Mouse (Mus musculus): ENCODE results near the gene Slc6a18. TPM values are rescaled to one million over a fixed set of nuclear protein-coding genes. Genes with fewer than 3 reads are reported as not detected.

The Slc6a18 gene
- polyA plus RNA-seq, 1 experiment from 2014 or later = not detected

- no peak overlapping the region for H3K9ac ChIP-seq
- H3K4me1 ChIP-seq = peaks cover 12% of the 10 kb centered on the region
- H3K4me2 ChIP-seq = no peak overlapping the region
- H3K4me3 ChIP-seq (replicated peaks) = no peak overlapping the region
- H3K9me3 ChIP-seq = no peaks in the 10 kb centered on the region
- ATAC-seq (ENCODE audit: insufficient read depth, low FRiP score, low read depth) = no peak
- H3K36me3 ChIP-seq = no peaks in the 10 kb centered on the region
- no peak overlapping the region for H3K27ac ChIP-seq
- no peaks in the 10 kb centered on the region for H3K27me3 ChIP-seq (replicated peaks)
- WGBS = 90% methylated on average over 3 of the region's 3 CpGs
These were observed 46.0 kb downstream of the Slc6a18 start for GRCm38 (mm10) chr13:73631837-73632236.

DNA sequence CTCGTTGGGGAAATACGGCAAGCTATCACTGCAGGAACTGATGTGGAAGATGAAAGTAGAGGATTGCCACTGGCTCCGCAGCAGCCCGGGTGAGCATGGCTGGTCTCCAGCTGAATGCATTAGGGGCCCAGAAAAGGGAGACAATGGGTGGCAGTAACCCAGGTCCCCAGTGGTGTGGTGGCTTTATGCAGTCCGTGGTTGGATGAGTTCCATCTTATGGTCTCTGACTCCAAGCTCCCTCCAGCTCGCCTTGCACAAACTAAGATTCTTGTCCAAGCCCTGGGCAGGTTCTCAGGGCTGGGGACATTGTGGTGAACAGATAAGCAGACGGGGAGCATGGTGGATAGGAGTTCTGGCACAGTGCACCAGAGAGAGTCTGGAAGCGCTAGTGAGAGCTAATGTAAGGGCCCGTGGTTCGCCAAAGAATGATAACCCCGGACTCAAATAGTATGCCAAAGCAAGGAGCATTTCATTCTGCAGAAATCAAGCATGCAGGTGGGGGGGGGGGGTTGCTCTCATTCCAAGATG is 49.2 kb downstream of the Slc6a18 start:
- Histone ChIP-seq H3K27ac (no peak overlapping the region), H3K4me2 (no peak overlapping the region), H3K9ac (no peak overlapping the region), H3K27me3 (replicated peaks) (no peaks in the 10 kb centered on the region), H3K4me3 (replicated peaks) (no peak overlapping the region), H3K9me3 (no peaks in the 10 kb centered on the region), H3K4me1 (peaks cover 12% of the 10 kb centered on the region), H3K36me3 (no peaks in the 10 kb centered on the region)
- 89% methylated on average over 11 of the region's 11 CpGs for WGBS
- ATAC-seq (ENCODE audit: insufficient read depth, low FRiP score, low read depth) = no peak

GRCm38 (mm10) chr13:73626745-73627549 is 50.9 kb downstream of the Slc6a18 start, which contains the start of gene Tert:
Gene Tert, plus strand, starts transcription at chr13:73626911.
- WGBS = 9% methylated on average over 47 of the region's 47 CpGs
- Histone ChIP-seq H3K4me1 (peaks cover 12% of the 10 kb centered on the region), H3K9ac (peak within 1 kb of the TSS; percentile 35), H3K9me3 (no peaks in the 10 kb centered on the region), H3K4me3 (replicated peaks) (peak within 1 kb of the TSS; percentile 66), H3K4me2 (peak within 1 kb of the TSS; percentile 88), H3K27me3 (replicated peaks) (no peaks in the 10 kb centered on the region), H3K27ac (no peak within 1 kb of the TSS), H3K36me3 (no peaks in the 10 kb centered on the region)
- ATAC-seq (ENCODE audit: insufficient read depth, low FRiP score, low read depth) = peak; percentile 77

- H3K9me3 ChIP-seq = no peaks in the 10 kb centered on the region
- H3K27ac ChIP-seq = no peak overlapping the region
- no peak for ATAC-seq (ENCODE audit: insufficient read depth, low FRiP score, low read depth)
- WGBS = 44% methylated on average over 6 of the region's 6 CpGs
- peaks cover 12% of the 10 kb centered on the region for H3K4me1 ChIP-seq
- no peaks in the 10 kb centered on the region for H3K27me3 ChIP-seq (replicated peaks)
- peak overlapping the region; percentile 88 for H3K4me2 ChIP-seq
- H3K36me3 ChIP-seq = 0 out of 2 replicates have a peak, but pooled peaks cover 4% of the 10 kb centered on the region
- H3K9ac ChIP-seq = no peak overlapping the region
- peak overlapping the region; percentile 66 for H3K4me3 ChIP-seq (replicated peaks)
These were observed 51.4 kb downstream of the Slc6a18 start for GRCm38 (mm10) chr13:73626410-73626744.

DNA sequence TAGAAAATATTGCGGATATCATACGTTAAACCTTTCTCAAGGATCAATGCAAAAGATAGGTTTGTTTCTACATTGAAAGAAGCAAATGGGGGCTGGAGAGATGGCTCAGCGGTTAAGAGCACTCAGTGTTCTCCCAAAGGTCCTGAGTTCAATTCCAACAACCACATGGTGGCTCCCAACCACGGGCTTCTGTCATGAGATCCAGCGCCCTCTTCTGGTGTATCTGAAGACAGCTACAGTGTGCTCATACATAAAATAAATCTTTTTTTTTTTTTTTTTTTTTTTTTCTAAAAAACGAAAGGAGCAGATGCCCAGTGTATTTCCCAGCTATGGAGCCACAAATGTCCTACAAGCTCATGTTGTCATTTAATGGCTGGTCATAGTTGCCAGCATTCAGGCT is 57.2 kb downstream of the Slc6a18 start:
- no peak for ATAC-seq (ENCODE audit: insufficient read depth, low FRiP score, low read depth)
- Histone ChIP-seq H3K9me3 (no peaks in the 10 kb centered on the region), H3K36me3 (peaks cover 52% of the 10 kb centered on the region), H3K27me3 (replicated peaks) (no peaks in the 10 kb centered on the region), H3K4me2 (no peak overlapping the region), H3K4me3 (replicated peaks) (no peak overlapping the region), H3K9ac (no peak overlapping the region), H3K27ac (no peak overlapping the region), H3K4me1 (no peaks in the 10 kb centered on the region)
- WGBS = 66% methylated on average over 6 of the region's 6 CpGs

- Histone ChIP-seq H3K4me3 (replicated peaks) (no peak overlapping the region), H3K4me2 (no peak overlapping the region), H3K9me3 (no peaks in the 10 kb centered on the region), H3K4me1 (no peaks in the 10 kb centered on the region), H3K27me3 (replicated peaks) (no peaks in the 10 kb centered on the region), H3K27ac (no peak overlapping the region), H3K9ac (no peak overlapping the region), H3K36me3 (peaks cover 74% of the 10 kb centered on the region)
- WGBS = 97% methylated on average over 5 of the region's 5 CpGs
- ATAC-seq (ENCODE audit: insufficient read depth, low FRiP score, low read depth) = no peak
These were observed 59.4 kb downstream of the Slc6a18 start for GRCm38 (mm10) chr13:73618406-73618805.

Other genes starting within 250 kb of the Slc6a18 start
- gene Lpcat1, start 210.8 kb downstream of the Slc6a18 start, polyA plus RNA-seq (2015; fragmentation: Nextera tagmentation; extraction: Ambion mirVana) = 26.8 and 33.6 TPM in 2 replicates
- 0.08 and 0.12 TPM in 2 replicates for gene Slc6a3, start 141.3 kb downstream of the Slc6a18 start, polyA plus RNA-seq (2015; fragmentation: Nextera tagmentation; extraction: Ambion mirVana)
- 148 and 151 TPM in 2 replicates for gene Clptm1l, start 74.0 kb downstream of the Slc6a18 start, polyA plus RNA-seq (2015; fragmentation: Nextera tagmentation; extraction: Ambion mirVana)
- 3.7 and 6.6 TPM in 2 replicates for gene Tert, start 51.1 kb downstream of the Slc6a18 start, polyA plus RNA-seq (2015; fragmentation: Nextera tagmentation; extraction: Ambion mirVana)
- 1.7 and 1.9 TPM in 2 replicates for gene Slc6a19, start 26.8 kb upstream of the Slc6a18 start, polyA plus RNA-seq (2015; fragmentation: Nextera tagmentation; extraction: Ambion mirVana)
- gene Slc12a7, start 55.1 kb upstream of the Slc6a18 start, polyA plus RNA-seq (2015; fragmentation: Nextera tagmentation; extraction: Ambion mirVana) = 17.5 and 19.4 TPM in 2 replicates
- 4.1 and 4.2 TPM in 2 replicates for gene Nkd2, start 169.6 kb upstream of the Slc6a18 start, polyA plus RNA-seq (2015; fragmentation: Nextera tagmentation; extraction: Ambion mirVana)

Data from stomach, embryonic 15.5 days (tissue).